Mouse (Mus musculus) cerebellum, adult 9-11 months (tissue): ENCODE measurements around the gene Hap1.
"Not testable (repeated sequence)": the region's sequence is repeated elsewhere in the genome, so short reads cannot be mapped to it uniquely, and the experiment has no call there.

Experiments used
- DNase-seq: peaks from one replicate; pipeline ENCODE4 v3.0.0; 2022

Hap1 gene

GRCm38 (mm10) chr11:100317826-100318380 is 38.0 kb downstream of the Hap1 start:
- peak; percentile 47 for DNase-seq

GRCm38 (mm10) chr11:100315439-100315838 is 40.5 kb downstream of the Hap1 start:
- no peak for DNase-seq

- no peak for DNase-seq
These were observed 42.5 kb downstream of the Hap1 start for GRCm38 (mm10) chr11:100313424-100313823.

- DNase-seq, result no peak
These were observed 43.7 kb downstream of the Hap1 start for GRCm38 (mm10) chr11:100312096-100312679.

GRCm38 (mm10) chr11:100311656-100312055 is 44.3 kb downstream of the Hap1 start:
- DNase-seq, result no peak

- not testable (repeated sequence) for DNase-seq
These were observed 47.3 kb downstream of the Hap1 start for GRCm38 (mm10) chr11:100308672-100309071.

- DNase-seq, result no peak
These were observed 48.0 kb downstream of the Hap1 start for GRCm38 (mm10) chr11:100307900-100308299.

GRCm38 (mm10) chr11:100301292-100301691 is 54.6 kb downstream of the Hap1 start:
- no peak for DNase-seq

GRCm38 (mm10) chr11:100300293-100300692 is 55.6 kb downstream of the Hap1 start:
- DNase-seq, result no peak

GRCm38 (mm10) chr11:100298274-100299036 is 57.5 kb downstream of the Hap1 start:
- peak; percentile 72 for DNase-seq

GRCm38 (mm10) chr11:100297801-100298200 is 58.1 kb downstream of the Hap1 start:
- no peak for DNase-seq
